Mouse (Mus musculus) gastrocnemius, postnatal 36 days (tissue): ENCODE results near the gene Dnajb13. TPM values are rescaled to one million over a fixed set of nuclear protein-coding genes. Genes with fewer than 3 reads are reported as not detected.
A peak's percentile ranks its signal among the peaks of the same experiment; 100 is the strongest.

Source experiments
- DNase-seq, 2 experiments: peaks; one replicate each; pipeline ENCODE4 v3.0.0; 2022
- intact Hi-C: fragments of 180-260 bp; cut with DNase I; formaldehyde crosslinking; loops from one replicate; pipeline ENCODE4 v1.15.1; 2025
- total RNA-seq, 2 experiments: library from RNA; stranded (reverse); gene quantifications; 2 replicates each; pipeline ENCODE4 v1.2.3; 2021

The Dnajb13 gene
- total RNA-seq, 2 experiments from 2014 or later = not detected

DNA sequence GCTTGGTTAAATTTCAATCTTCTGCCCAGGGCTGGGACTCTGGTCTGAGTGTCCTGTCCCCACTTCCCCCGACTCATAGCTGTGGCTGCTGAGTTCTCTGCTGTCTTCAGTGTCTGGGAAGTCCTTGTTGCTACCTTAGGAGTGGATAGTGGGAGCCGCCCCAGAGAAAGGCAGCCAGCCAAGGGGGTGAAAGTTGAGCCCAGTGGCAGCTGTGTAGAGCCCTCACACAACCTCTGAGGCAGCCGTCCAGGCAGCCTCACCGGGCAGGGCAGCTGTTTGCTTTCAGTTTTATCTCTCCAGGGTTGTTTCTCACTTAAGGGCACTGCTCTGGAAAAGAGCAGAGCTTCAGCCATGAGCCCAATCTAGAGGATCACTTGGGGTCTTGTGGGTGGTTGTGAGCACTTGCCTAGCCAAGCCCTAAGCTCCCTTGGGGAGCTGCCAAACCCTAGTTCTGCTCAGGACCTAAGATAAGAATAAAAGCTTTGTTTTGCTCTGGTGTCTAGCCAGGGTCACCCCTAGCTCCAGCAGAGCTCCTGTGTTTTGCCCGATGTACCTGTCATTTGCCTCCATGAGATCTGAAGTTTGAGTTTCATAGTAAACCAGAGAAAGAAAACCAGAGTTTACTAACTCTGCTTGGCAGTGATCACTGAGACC, 49.0 kb downstream of the Dnajb13 start:
- intact Hi-C loops = no loop called here
- DNase-seq = peak; percentile 92 to 93

DNA sequence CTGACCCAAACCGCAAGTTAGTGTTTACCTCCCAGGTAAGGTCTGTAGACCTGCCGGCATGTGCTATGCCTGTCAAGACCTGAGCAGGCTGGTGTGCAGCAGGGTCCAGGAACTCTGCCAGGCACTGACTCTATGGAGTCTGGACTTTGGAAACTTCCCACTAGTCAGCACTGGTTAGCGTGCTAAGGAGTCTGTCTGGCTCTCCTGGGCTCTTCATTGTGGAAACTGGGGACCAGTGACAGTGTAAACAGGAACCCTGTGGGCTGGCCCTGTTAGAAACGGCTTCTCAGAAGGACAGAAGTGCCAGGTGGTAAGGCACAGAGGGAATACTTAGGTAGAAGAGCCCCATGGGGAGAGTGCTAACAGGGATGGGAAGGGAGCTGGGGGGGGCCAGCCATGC, 49.5 kb downstream of the Dnajb13 start:
- DNase-seq = no peak
- intact Hi-C loops = no loop called here

- intact Hi-C loops = no loop called here
- DNase-seq = no peak
Observed at GRCm38 (mm10) chr7:100464248-100464647, 50.5 kb downstream of the Dnajb13 start.

DNA sequence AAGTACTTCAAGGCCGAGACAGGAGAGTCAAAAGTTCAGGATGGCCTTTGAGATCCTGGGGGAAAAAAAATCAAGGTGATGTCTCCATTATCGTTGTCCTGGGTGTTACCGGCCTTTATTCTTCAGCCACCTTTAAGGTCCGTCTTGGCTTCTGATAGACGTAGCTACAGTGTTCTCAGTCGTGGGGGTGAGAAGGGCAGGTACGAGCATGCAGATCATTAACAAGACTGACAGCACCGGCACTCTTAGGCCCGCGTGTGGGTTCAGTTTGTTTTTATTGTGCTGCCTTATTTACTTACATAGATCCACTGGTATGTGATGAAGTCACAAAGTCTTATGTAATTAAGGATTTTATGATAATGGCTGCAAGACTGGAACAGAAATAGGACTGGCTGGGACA, 51.0 kb downstream of the Dnajb13 start:
- intact Hi-C loops = no loop called here
- no peak for DNase-seq

GRCm38 (mm10) chr7:100463194-100463593, 51.6 kb downstream of the Dnajb13 start:
- intact Hi-C loops = no loop called here
- no peak for DNase-seq

DNA sequence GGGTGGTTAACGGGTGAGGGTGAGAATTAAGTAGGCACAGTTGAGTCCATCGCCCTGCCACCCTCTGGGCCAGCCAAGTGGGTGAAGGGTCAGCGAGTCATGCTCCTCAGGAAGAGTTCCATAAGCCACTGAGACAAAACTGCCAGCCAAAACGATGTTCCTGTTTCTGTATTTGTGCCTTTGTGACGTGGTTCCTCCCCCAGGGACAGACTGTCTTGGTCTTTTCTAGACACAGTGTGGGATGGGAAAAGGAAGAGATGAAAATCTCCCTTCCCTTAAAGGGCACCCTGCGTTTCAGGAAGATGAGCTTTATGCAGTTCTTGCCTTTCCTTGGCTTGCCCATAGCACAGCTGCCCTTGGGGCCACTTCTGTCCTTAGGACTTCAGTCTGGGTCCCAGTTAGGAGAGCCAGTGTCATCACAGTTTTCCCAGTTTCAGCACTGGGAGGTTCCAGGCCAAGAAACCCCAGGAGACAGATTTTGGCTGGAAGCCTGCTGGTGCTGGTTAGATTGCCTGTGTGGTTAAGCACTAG, 53.1 kb downstream of the Dnajb13 start:
- DNase-seq = peak; percentile 66 to 79
- intact Hi-C loops = no loop called here

DNA sequence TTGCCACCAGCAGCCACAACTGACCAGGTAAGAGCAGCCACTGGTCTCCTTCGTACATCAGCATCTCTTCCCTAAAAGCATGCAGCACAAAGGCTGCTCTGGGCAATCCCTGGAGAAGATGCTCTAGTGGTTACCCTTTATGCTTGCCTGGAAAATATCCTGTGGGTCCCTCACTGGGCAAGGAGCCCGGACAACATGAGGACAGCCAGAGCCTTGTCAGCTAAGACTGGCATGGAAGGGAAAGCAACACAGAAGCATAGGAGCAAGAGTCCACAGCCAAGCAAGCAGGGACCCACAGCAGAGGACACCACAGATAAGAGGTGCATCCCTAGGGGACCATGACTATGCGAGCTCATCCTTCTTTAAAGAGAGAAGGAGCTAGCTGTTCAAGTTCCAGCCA, 54.9 kb downstream of the Dnajb13 start:
- DNase-seq = no peak
- intact Hi-C loops = no loop called here

GRCm38 (mm10) chr7:100458153-100458552, 56.6 kb downstream of the Dnajb13 start:
- intact Hi-C loops = no loop called here
- DNase-seq = no peak

Other genes starting within 250 kb of the Dnajb13 start
- under 1 TPM; 0.32 to 0.36 TPM for gene P4ha3, start 229.4 kb downstream of the Dnajb13 start, total RNA-seq
- gene C2cd3, start 142.7 kb downstream of the Dnajb13 start, total RNA-seq = 1 to 10 TPM; 5.6 to 6.5 TPM
- gene Ppme1, start 142.7 kb downstream of the Dnajb13 start, total RNA-seq = 10 to 100 TPM; 25.3 to 27.0 TPM
- gene Ucp3, start 42.0 kb downstream of the Dnajb13 start, total RNA-seq = 100 to 1,000 TPM; 173 to 239 TPM
- 10 to 100 TPM; 29.8 to 36.9 TPM for gene Ucp2, start 21.6 kb downstream of the Dnajb13 start, total RNA-seq
- 10 to 100 TPM in 1 of 2 experiments, 1 to 10 TPM in 1; 9.1 to 10.4 TPM for gene Coa4, start 22.1 kb upstream of the Dnajb13 start, total RNA-seq
- gene Rab6a, start 92.5 kb upstream of the Dnajb13 start, total RNA-seq = 10 to 100 TPM; 53.8 to 59.7 TPM
- gene Mrpl48, start 93.3 kb upstream of the Dnajb13 start, total RNA-seq = 10 to 100 TPM; 54.6 to 60.6 TPM
- 10 to 100 TPM; 24.3 to 27.6 TPM for gene Plekhb1, start 147.5 kb upstream of the Dnajb13 start, total RNA-seq
- gene Fam168a, start 191.7 kb upstream of the Dnajb13 start, total RNA-seq = 10 to 100 TPM; 33.8 to 37.1 TPM